Mouse (Mus musculus) urinary bladder, postnatal 36 days (tissue): ENCODE measurements around the gene Itga7.

ENCODE experiments used
- DNase-seq, 2 experiments: peaks; one replicate each; pipeline ENCODE4 v3.0.0; 2022; ENCODE audit warnings: low spot score in 2 of 2, mixed read lengths in 1 of 2

Itga7 gene

DNA sequence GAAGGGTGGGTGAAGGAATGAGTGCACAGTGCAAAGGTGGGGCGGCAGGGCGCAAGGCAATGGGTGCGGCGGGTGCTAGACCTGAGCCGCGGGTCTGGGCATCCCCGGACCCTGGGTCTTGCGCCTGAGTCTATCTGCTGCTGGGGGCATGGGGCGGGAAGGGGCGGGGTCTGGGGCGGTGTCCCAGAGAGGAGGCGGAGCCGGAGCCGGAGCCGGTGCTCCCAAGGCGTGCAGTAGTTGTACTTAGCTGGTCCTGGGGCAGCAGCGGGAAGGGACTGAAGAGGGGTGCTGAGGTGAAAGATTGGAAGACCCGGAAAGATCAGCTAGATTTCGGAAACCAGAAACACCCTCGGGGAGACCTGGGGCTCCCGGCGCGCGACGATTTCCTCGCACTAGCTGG, at the start of gene Itga7:
Itga7 (plus strand) TSS at position 245 of the 400 bp plus-strand sequence.
- DNase-seq = no peak

DNA sequence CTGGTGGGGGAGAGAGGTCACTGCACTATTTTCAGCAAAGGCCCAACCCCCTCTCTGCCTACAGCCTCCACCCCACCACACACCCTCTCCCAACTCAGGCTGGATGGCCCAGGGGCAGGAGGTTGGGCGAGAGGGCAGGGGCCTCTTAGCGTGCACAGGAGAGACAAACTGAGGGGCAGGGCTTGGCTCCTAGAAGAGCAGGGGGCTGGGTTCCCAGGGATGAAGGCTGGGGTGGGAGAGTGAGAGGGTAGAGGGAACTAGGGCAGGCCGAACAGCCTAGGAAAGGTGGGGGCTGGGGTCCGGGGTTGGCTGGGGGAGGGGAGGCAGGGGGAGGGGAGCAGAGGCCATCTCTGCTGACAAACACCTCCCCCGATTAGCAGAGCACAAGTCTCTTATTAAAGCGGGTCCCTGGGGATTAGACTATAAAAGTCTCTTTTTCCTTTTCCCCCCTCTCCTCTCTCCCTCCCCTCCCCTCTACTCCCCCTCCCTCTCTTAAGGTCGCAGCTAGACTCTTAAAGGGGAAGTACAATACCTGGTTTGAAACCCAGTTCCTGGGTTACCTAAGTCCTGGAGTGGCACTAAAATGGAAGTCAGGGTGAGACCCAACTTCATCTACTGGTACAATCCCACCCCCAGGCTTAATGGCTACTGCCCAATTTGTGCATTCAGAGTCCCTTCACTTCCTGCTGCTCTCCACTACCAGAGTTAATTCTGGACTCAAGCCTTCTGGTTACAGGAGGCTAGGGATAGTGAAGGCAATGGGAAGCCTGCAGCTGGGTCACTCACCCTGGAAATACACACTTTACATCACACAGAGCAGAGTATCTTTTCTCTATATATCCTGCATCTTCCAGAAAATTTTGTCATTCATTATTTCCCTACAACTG, 44.4 kb upstream of the Itga7 start:
- DNase-seq = no peak

DNA sequence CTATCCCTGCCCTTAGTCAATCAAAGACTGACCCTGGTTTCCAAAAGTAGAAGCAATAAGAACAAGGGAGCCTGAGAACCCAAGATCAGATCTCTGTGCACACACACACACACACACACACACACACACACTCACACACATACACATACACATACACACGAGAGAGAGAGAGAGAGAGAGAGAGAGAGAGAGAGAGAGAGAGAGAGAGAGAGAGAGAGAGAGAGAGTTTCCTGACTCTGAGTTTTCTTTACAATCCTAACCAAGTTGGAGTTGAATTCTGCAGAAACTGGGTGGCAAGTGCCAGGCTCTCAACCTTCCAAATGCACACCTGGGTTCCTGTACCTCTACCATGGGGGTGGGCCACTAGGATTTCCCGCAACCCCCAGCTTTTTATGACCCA, 43.8 kb upstream of the Itga7 start:
- DNase-seq = no peak

DNA sequence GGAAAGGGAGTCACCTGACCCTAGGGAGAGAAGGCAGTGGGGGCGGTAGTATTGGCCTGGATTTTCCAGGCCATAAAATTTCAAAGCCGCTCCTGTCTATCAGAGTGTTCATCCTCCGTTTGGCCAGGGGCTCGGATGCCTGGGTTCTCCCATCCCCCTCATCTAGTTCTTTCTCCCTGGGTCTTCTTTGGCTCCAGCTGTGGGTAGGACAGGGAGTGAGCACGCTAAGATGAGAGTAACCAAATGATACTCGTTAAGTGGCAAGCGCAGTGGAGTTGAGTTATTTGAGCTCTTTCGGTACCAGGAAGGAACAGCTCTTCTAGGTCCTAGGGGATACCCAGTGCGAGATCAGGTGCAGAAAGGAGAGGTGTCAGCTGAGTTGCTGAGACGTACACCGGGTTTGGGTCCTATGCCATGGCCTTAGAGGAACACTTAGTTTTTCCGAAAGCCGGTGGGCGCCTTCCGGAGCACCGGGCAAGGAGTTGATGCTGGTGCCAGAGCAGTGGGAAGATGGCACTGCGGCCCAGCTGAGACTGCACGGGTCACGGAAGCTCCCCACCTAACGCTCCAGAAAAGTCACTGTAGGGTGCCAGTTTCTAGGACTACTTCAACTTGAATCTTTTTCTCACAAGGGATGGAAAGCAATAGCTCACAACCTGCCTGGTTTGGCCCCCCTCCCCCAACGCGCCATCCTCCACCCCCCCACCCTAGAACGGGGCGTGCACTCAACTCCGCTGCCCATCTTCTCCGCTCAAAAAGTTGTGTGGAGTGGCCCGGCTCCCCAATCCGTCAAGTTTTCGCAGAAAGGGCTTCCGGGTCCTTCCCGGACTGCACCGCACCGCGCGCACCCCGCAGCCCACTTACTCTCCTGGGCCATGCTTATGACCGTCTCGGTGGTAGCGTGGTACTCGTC, 43.0 kb upstream of the Itga7 start:
- DNase-seq = no peak

- DNase-seq = peak in 1 of 2 experiments; percentile 46
Measured at GRCm38 (mm10) chr10:128891296-128892094, 42.1 kb upstream of the Itga7 start, which contains the start of gene Gdf11. TSS of gene Gdf11 (minus strand) at chr10:128891718.

DNA sequence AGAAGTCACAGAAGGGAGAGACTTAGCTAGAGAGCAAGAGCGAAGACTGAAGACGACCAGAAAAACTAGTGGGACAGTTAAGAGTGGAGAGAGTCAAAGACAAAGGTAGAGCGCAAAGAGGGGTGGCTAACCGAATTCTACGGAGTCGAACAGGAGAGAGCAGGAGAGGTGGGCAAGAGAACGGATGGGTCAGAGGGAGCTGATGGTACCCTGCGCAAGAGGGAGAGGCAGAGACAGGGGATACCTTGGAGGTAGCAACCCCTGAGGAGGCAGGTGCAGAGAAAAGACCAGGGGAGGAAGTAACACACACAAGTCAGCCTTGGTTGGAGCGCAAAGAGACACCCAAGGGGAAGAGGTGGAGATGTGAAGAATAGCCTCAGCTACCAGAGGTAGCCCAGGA, 41.4 kb upstream of the Itga7 start:
- DNase-seq = no peak

- DNase-seq = peak in 1 of 2 experiments; percentile 62
Measured at GRCm38 (mm10) chr10:128895437-128895836, 38.2 kb upstream of the Itga7 start.

- no peak for DNase-seq
Measured at GRCm38 (mm10) chr10:128895952-128896693, 37.5 kb upstream of the Itga7 start.

GRCm38 (mm10) chr10:128896807-128897206, 36.8 kb upstream of the Itga7 start:
- DNase-seq = no peak

DNA sequence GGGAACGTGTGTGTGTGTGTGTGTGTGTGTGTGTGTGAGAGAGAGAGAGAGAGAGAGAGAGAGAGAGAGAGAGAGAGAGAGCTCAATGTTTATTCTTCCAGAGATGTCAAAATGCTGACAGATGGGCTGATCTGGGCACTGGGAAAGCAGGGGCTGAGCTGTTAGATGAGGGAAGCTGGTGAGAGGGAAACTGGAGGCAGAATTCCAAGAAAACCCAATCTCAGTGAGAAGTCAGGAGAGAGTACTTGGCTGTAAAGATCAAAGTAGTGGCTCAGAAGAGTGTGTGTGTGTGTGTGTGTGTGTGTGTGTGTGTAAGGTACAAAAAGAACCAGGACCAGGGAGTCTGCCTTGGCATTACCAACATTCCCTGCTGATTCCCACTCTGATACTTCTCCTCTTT, 36.1 kb upstream of the Itga7 start:
- DNase-seq = no peak

DNA sequence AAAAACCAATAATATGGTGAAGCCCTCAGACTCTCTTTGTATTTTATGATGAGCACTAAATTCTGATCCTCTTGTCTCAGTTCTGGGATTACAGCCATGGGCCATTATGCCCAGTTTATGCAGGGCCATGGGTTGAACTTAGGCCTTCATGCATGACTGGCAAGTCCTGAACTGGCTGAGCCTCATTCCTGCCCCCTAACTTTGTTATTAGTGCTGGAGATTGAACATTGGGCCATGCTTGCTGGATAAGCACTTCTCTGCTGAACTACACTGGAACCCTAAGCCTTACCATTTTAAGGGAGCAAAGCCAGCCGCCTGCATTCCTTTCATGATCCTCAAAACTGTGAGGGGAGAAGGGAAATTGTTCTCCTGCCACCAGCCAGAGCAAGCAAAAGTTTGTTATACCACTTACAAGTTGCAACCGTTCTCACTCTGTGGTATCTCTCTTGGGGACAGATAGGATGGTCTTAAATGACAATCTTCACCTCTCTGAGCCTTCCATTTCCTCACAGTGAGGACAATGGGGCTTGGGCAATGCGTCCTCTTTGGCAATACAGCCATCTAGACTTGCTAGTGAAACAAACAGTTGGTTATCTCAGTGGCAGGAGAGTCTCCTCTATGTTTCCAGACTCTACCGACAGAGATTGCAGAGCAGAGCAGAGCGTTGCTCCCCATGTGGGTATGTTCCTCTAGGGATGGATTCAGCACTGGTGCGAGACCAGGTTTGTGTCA, 33.7 kb upstream of the Itga7 start:
- no peak for DNase-seq

DNA sequence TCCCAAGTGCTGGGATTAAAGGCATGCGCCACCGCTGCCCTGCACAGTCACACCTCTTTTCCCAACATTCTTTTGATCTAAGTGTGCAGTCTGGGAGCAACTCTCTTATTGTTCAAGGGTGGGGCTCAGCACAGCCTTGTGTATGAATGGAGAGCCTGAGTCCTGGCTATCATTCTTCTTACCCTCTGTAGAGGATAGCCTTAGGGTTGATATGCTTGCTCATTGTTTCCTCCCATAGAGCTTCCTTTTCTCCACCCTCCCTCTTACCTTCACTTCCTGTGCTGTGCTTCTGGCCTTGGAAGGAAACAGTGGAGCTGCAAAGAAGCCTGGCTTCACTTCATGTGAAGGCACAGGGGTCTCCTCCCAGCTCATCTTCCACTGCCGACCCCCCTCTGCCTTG, 32.9 kb upstream of the Itga7 start, which contains the start of gene Cd63:
Cd63 (plus strand) TSS at position 292 of the 400 bp plus-strand sequence.
- no peak for DNase-seq

- DNase-seq = no peak
Measured at GRCm38 (mm10) chr10:128901409-128901808, 32.2 kb upstream of the Itga7 start.

GRCm38 (mm10) chr10:128902409-128902988, 31.1 kb upstream of the Itga7 start:
- no peak for DNase-seq

GRCm38 (mm10) chr10:128904812-128905211, 28.8 kb upstream of the Itga7 start:
- no peak for DNase-seq

- DNase-seq = no peak
Measured at GRCm38 (mm10) chr10:128908778-128909448, 24.7 kb upstream of the Itga7 start.

DNA sequence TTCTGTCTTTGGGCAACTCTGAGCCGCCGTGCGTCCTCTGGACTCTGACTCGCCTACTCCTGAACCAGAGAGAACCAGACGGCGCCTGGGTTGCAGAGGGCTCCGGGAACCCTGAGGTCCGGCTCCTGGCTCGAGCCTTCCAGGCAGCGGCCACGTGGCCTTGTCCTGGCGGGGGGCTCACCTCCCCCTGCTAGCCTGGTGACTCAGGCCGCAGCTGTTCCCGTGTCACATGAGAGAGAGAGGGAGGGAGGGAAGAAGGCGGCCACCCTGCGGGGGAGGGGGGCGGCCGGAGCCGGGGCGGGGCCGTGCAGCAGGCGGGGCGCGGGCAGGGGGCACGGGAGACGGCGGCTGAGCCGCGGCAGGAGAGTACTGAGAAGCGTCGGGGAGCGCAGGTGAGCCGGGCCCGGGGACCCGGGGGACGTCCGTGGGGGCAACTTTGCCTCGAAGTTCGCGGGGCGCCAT, 24.0 kb upstream of the Itga7 start:
- DNase-seq = peak; percentile 80 to 88

DNA sequence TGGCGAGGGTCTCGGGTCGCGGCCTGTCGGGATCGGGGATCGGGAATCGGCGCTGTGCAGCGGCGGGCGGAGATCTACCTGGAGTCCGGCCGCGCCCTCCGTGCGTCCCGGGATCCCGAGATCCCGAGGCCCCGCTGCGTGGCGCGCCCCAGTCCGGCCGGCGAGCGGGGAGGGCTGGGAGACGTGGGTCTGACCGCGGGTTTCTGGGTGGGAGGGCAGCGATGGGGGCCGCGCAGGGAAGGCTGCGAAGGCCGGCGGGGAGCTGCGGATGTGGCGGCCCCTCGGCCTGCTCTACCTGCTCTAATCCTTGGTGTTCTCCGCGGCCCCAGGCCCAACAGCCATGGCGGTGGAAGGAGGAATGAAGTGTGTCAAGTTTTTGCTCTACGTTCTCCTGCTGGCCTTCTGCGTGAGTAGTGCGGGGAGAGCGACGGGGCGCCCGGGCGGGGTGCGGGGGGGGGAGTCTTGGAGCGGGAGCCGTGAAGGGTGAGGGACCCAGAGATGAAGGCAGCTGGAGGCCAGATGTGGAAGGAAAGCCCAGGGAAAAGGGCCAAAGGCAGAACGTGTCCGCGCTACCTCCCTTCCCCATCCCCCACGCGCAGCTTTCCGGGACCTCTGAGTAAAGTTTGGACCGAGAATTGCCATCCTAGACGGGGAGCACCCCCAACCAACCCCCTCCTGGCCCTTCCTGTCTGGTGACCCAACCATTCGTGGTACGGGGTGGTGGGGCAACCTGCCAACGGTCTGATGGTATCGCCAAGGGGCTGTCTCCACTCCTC, 23.4 kb upstream of the Itga7 start:
- peak in 1 of 2 experiments; percentile 62 for DNase-seq
